Mouse (Mus musculus) regulatory T cell (primary cell): ENCODE measurements at regions not wholly inside any gene's neighbourhood (a gene's known extent, or its start where the extent isn't known, plus 50 kb on each side); places are given as distances from the start of the nearest gene placed in this dataset.

Source experiments
- in situ Hi-C: fragments of 300-600 bp; cut with MboI, MseI; formaldehyde crosslinking; loops from one replicate; pipeline ENCODE4 v1.15.1; 2025; ENCODE audit warnings: high pct_unique_total_duplicates

DNA sequence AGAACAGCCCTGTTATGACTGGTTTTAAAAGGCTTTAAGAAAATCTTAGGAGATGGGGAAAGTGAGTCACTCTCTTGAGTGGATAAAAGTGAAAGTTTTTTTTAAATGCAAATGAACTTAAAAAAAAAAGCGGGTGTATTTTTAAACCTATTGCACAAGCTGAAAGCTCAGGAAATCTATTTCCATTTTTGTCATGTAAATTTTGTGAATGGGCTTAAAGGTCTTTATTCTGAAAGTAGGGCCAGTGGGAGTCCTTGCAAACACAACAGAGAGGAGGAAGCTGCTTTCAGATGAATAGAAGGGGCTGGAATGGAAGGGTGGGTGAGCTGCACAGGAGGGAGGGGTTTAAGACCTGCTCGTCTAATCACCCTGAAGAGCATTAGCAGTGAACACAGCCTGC lies 62.9 kb downstream of the Fam84a start:
- in situ Hi-C loops = no loop called here

DNA sequence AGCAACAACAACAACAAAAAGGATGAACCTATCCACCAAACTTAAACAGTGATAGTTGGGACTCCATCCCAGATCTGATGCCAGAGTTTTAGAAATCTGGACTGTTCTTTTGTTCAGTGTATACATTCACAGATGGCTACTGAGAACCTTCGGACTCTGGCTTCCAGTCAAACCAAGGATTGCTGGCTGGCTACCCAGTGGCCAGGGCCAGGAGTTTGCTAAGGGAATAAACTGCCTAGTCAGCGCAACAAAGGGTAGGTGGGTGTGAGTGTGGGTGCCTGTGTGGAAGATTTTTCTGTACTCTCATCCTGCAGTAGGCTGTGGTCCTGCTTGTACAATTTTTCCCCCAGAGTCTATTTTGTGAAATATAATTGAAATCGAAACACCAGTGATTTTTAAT lies 69.1 kb downstream of the Fam84a start:
- in situ Hi-C loops = no loop called here

DNA sequence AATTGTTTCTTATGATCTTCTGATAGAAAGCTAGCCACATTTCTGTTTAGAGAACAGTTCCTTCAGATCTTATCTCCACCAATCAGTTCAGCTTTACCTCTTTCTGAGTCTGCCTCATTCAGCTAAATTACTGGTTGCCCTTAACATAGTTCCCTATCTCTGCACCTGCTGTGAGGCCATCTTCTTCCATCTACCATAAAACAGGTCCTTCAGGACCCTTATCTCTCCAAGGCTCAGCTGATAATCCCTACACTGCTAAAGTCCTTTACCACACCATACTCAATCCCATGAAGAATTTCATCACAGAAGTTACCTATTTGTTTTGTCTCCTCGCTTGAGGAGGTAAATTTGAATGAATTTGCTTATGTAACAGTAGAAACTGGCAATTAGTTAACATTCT lies 72.0 kb downstream of the Fam84a start:
- in situ Hi-C loops = loop anchor here (5.0 kb wide), 1 partner anchor 337 kb away; no protein-coding TSS in a partner anchor

DNA sequence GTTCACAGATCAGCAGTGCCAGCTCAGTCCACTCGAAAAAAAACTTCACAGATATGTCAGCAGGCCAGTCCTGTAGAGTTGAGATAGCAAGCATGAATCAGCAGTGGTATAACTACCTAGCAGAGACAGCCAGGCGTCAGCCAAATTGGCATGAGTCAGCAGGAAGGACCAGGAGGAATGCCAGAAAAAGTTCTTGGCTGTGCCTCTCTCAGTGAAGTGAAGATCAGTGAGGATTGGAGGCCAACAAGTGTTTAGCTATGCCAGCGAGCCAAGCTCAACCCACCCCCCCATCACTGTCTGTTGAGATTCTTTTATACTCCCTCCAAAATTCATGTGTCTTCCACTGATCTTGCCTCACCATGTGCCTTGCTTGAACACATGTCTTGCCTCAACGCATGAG lies 82.8 kb downstream of the Fam84a start:
- in situ Hi-C loops = no loop called here

DNA sequence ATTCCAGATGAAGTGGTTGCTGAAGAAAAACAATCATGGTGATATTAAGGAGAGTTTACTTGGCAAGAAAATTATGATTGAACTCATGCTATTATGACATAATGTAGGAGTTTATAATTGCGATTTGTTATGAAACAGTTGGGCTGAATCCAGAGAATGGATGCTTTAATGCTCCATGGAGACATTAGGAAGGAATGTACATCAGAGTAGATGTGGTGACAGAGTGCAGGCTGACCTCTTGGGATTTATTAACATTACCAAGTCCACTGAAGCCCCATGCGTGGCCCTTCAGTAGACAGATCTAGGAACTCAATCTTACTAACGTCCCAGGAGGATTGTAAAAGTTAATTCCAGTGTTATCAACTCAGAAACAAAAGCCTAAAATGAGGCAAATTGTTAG lies 86.5 kb downstream of the Fam84a start:
- in situ Hi-C loops = no loop called here

DNA sequence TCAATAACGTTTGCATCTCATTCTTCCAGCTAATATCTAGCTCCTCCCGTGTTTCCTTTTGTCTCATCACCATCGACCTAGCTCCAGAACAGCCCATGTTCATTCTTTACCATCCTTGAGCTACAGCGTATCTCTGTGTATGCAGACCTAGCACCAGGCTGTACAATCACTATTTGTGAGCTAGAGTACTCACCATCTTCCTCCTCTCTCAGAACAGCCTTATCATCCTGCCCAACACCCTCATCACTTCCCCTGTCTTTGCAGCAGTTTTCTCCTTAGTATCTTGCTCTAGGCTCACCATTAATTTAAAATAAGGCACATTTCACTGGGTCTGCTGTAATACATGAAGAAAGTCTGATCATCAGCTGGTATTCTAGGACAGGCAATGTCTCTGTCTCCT lies 88.6 kb downstream of the Fam84a start:
- in situ Hi-C loops = no loop called here

DNA sequence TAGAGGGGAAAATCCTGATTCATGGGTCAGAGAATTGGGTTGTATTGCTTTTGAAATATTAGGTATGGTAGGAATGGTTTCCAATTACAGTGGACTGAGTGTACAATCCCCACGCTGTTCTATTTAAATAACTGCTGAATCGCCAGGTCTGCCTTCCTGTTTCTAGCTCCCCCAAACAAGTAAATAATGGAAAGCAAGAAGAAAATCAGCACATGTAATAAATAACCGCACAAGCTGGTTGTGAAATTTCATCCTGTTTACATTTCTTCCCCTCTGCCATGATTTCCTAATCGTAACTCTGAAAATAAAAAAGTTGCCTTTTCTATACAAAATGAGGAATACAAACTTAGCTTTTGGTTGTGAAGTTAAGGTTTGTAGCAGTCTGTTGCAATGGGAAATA lies 95.7 kb downstream of the Fam84a start:
- in situ Hi-C loops = no loop called here

DNA sequence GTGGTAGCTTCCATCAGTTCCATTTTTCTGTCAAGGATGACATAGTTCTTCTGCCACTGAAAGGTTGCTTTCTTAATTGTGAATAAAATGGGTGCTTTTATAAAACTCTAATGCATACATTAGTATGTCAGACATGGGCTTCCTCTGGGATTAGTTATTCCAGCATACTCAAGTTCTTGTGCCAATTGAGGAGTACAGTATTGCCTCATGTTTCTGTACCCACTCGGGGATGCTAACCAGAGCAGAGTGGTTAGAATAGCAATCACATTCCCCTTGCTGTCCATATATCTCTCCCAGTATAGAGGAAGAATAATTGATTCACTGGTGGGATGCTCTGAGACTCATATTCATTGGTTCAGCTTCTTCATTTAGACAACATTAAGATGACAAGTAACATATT lies 119.5 kb downstream of the Fam84a start:
- in situ Hi-C loops = no loop called here

DNA sequence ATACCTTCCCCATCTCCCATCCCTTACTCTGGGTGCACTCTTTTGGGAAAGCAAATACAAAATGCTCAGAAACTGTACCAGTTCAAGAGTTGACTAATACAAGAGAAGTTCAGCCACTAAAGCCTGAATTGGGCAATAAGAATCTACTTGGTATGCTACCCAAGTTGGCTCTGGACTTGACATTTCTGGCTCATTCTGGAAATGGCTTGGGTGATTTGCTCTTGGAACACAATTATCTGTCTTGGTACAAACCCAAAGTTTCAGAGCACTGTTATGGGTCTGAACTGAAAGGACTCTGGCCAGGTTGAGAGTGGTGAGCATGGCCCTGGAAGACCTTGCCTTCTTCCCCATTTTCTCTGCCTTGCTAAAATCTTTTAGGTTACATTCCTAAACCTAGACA lies 136.6 kb downstream of the Fam84a start:
- in situ Hi-C loops = no loop called here

DNA sequence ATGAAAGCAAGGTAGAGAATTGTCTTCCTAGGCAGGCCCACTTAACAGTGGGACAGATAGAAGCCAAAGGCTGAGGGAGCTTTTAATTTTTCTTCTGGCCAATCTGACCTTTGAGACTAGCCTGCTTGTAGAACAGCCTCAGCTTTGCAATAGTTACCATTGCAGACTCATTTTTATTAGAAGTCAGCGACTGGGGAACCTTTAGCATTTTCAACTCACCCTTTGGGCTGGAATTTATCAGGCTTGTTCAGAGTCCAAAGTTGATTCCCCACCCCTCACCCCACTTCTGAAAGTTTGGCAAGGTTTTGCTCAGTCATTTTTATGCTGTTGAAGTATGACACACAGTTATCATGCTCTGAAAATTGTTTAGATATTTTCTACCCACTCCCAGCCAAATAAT lies 145.9 kb downstream of the Fam84a start:
- in situ Hi-C loops = no loop called here

DNA sequence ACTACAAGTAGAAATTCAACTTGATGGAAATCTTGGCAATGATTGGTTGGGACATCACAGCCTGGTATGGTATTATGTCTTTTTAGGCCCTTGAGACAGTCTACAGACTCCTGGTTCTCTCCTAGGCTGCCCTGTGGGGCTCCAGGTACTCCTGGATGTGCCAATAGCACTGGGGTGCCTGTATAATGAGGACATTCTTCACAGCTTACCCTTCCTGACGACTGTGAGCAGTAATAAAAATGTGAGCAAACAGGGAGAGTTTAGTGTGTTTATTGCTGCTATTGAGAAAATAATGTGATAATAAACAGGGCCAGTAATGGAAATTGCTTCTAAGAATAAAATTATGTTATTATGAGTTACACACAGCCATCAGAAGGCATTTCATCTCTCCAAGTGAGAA lies 150.2 kb downstream of the Fam84a start:
- in situ Hi-C loops = no loop called here

DNA sequence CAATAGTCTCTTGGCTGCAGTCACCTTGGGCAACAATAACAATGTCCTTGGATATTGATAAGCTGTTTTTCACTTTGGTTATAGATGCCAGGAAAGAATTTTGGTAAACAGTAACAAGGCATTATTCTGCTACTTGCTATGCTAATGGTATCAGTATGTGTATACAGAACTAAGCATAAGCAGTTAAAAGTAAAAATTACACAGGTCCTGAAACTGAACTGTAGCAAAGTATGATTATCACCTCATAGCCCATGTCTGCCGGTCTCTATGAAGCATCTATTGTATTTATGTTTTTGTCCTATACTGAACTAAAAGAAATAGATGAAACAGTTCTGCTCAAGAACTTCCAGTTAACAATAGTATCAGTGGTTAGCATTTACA lies 167.5 kb downstream of the Fam84a start:
- in situ Hi-C loops = no loop called here

DNA sequence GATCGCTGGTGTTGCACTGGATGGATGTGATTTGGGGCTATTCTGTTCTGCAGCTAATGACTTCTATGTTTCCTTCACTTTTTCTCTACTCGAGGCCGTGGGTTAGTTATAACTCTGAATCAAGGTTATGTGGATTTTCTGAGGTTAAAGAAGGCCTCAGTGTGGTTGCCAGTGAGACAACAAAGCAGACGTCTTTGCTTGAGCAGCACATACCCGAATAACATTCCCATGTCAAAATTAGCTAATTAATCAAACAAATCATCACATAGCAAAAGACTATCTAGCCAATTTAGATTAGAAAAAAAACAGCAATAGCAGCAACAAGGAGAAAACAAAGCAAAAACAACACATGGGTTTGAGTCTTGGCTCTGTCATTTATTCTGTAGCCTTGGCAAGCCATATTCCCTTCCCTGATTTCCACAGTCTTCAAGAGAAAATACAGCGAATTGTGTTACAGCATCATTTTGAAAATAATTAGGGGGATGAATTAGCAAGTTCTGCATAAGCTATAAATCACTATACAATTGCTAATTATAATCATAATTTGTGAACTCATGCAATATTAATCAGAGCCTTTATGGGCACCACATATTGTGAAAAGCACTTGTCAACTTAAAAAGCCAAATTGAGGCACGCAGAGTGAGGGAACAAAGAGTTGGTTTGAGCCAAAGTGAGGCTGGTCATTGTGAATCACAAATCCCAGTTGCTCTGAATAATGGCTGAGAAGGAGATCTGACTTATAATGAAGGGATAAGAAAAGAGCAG lies 168.0 kb downstream of the Fam84a start:
- in situ Hi-C loops = no loop called here

DNA sequence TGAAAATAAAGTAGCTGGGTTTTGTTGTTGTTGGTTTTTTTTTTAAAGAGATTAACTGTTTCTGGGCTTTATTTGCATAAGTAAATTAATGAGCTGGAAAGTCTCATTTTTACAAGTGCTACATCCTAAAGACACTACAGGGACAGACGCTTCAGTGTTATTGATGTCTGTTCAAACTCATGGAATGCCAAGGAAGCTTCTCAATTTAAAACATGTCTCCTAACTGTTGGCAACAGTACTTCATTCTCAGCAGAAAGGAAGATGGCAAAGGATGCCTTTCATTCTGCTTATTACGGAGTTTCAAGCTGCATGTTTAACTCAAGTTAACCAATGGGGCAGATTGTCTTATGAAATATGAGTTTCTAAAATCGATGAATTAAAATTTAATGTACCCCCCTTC lies 187.3 kb downstream of the Fam84a start:
- in situ Hi-C loops = no loop called here

DNA sequence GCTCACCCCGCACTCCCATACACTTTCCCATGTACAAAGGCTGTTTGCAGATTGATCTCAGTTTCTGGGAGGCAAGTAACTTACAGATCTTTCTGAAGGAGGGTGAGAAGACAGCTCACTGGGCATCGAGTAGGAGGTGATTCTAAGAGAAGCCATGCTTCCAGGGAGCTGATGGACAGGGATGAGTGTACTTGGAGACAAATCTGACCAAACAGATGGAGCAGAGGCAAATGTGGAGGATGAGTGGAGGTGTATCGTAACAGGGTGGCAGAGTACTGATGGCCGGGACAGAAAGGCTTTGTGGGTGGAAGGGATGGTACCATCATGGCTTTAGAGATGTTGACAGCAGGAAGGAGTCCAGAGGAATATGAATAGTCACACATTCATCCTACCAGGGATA lies 212.4 kb downstream of the Fam84a start:
- in situ Hi-C loops = no loop called here

DNA sequence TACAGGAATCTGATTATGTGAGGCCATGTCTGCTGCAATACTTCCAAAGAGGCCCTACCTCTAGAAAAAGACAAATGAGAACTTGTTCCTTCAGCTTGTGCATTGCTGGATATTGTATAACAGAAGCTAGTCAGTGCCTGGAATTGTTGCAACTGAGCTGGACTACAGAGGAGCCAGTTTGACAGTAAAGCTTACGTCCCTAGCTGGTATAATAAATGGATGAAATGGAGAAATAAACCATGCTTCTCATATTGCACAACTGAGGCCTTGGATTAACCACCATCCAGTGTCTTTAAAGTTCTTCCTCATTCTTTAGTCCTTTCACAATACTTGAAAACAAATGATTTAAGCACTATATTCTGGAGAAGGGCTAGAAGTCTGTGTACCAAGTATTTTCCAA lies 230.8 kb downstream of the Fam84a start:
- in situ Hi-C loops = no loop called here

DNA sequence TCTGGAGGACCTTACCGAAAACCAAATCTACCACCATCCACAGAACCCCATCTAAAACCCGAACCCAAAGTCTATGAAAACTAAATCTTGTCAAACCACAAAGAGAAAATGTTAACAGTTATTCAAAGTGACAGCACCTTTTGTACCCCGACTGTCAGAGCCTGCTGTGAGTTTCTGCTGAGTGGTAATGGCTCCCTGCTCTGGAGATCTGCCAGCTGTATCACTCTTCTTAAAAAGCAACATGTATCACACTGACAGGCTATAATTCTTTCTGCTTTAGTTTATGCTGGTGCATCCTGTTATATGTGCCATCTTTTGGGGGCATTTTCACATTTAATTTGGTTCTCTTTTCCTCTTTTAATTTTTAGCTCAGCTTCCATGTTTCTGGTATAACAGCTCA lies 268.5 kb downstream of the Fam84a start:
- in situ Hi-C loops = no loop called here

DNA sequence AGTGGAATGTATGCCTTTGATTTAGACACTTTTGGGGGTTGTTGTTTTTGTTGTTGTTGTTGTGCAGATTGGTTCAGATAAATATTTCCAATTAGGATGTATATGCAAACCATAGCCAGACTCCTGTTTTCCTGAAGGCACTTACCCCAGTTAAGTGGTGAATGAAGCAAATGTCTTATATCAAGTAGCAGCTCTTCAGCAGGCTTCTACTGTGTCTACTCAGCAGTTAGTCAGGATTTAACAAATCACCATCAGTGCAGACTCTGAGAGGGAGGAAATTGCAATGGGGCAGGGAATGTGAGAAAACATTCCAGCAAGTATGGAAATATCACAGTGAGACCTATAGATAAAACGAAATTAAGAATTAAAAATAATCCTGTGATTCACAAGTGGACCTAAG lies 282.7 kb downstream of the Fam84a start:
- in situ Hi-C loops = no loop called here

DNA sequence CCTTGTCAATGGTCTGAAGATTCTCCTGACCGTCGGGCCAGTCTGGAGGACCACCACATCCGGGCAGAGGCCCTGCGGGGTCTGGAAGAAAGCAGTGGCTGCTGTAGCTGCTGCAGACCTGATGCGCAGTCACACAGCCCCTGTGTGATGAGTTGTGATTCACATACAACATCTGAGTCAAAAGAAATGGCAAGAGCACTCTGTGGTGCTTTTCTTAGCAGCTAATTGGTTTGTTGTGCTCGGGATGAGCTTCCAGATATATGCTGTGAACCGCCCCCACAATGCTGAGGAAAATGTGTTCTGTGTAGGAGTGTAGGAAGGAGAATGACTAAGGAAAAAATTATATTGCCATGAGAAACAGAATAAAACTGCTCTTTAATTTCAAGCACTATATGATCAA lies 290.6 kb downstream of the Fam84a start:
- in situ Hi-C loops = no loop called here

DNA sequence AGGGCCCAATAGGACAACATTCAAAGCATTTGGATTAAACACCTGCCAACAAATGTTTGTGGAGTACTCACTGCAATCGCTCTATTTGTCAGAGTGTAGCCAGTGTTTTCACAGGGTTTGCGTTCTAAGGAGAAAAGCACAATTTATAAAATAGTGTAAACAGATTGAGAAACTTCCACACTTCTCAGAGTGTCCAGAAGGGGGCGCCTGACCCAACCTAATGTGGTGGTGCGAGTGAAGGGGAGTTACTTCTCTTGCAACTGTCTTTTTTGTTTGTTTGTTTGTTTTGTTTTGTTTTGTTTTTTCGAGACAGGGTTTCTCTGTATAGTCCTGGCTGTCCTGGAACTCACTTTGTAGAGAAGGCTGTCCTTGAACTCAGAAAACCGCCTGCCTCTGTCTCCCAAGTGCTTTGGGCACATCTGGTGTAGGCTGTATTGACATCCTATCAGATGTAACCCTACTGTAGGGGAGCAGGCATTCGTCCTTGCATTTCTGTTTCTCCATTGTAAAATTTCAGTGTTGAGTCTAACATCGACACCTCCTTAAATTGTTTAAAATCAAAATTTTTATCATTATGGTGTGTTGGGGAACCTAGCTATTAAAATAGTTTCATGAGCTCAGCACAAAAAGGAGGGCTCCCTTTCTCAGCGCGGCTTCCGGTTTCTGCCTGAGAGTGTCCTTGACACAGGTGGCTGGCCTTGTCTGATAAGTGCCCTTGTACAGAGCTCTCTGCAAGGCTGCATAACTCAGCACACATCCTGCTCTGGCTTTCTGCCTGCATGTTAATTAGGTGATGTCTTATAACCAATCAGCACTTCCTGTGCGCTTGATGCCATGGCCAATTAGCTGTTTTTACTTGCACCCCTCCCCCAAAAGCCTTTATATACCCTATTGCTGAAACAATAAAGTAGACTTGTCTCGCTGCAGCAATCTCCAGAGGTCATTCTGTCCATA lies 307.0 kb downstream of the Fam84a start:
- in situ Hi-C loops = no loop called here

DNA sequence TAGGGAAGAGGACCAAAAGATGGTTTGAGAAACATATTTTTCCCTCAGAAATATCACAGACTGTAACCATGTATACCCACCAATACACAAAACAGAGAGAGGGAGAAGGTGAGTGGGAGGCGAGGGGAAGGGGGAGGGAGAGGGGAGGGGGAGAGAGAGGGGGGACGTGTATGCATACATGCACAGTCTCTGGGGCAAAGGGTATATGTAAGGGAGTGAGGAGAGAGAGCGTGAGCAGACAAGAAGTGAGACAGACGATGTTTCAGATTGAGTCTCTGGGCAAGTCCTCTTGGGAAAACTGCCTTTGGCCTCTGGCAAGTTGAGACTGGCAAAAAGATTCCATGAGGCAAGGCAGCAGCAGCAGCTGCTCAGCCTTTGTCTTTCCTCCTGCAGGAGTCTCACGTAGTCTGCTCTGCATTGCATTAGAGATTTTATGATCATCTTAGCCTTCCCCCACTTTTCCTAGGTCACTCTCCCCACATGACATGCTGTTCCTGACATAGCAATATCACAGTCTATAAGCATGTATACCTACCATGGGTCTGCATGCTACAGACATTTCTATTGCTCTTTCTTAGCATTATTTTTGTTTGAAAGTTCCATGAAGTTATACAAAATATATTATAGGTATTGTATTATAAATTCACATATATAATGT lies 308.3 kb downstream of the Fam84a start:
- in situ Hi-C loops = no loop called here

DNA sequence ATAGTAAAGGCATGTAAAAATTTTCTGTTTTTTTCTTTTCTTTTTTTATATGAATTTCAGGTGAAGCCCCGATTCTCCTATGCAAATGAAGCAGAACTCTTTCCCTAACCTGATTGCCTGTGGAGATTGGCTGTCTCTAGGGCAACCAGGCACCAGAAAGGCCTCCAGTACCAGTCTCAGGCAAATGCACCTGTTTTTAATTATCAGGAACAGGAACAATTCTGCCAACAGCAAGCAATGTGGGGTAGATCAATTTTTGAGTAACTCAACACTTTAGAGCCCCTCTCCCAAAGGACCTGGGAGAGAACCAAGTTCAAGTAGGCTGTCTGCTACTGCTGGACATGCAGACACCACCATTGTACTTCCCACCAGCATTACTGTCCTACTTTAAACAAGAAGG lies 310.6 kb downstream of the Fam84a start:
- in situ Hi-C loops = no loop called here

DNA sequence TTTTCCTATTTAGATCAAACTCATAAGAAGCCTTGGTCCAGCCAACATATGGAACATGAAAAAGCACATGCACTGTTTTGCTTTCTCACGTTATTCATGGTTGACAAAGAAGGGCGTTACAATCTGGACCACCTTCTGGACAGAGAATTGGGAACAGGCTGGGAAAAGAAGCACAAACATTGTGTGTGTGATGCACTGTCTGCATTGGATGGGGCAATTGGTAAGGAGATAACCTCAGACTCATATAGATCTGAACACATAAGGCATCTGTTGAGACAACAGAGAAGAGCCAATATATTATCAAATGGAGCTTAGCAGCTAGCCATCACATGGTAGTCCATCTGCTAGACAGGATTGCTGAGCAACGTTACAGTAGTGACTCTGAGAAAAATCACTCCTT lies 317.1 kb downstream of the Fam84a start:
- in situ Hi-C loops = no loop called here
